Mouse (Mus musculus) midbrain, embryonic 13.5 days (tissue): Measurements from ENCODE around the gene Slc39a13. TPM values are rescaled to one million over a fixed set of nuclear protein-coding genes. Genes with fewer than 3 reads are reported as not detected.

Experiments used
- ATAC-seq: fragments of 200-750 bp; cut with Nextera tagmentation; 2 replicates; pipeline ENCODE4 v1.8.0; 2017; ENCODE audit warnings: mild to moderate bottlenecking, moderate TSS enrichment, moderate library complexity
- H3K27ac ChIP-seq: fragments of 300-500 bp; sonication (generic); 2 replicates; pipeline ENCODE4 v1.5.1; 2015; ENCODE audit warnings: inconsistent platforms, mild to moderate bottlenecking, moderate library complexity
- H3K27me3 ChIP-seq: fragments of 300-500 bp; sonication (generic); 2 replicates; pipeline ENCODE4 v1.6.1; 2015; ENCODE audit warnings: mild to moderate bottlenecking, inconsistent platforms
- H3K36me3 ChIP-seq: fragments of 300-500 bp; sonication (generic); 2 replicates; pipeline ENCODE4 v1.6.1; 2015; ENCODE audit warnings: mild to moderate bottlenecking, inconsistent platforms
- H3K4me1 ChIP-seq: fragments of 300-500 bp; sonication (generic); replicated peaks from 2 replicates; pipeline ENCODE4 v1.6.1; 2015; ENCODE audit warnings: inconsistent platforms
- H3K4me2 ChIP-seq: fragments of 300-500 bp; sonication (generic); replicated peaks from 2 replicates; pipeline ENCODE4 v1.6.1; 2015; ENCODE audit warnings: moderate library complexity, mild to moderate bottlenecking, inconsistent platforms
- H3K4me3 ChIP-seq: fragments of 300-500 bp; sonication (generic); replicated peaks from 2 replicates; pipeline ENCODE4 v1.5.1; 2015; ENCODE audit warnings: mild to moderate bottlenecking, inconsistent platforms
- H3K9ac ChIP-seq: fragments of 300-500 bp; sonication (generic); replicated peaks from 2 replicates; pipeline ENCODE4 v1.6.1; 2015; ENCODE audit warnings: mild to moderate bottlenecking, inconsistent platforms
- H3K9me3 ChIP-seq: fragments of 300-500 bp; sonication (generic); 2 replicates; pipeline ENCODE4 v1.6.1; 2016; ENCODE audit warnings: mild to moderate bottlenecking, inconsistent platforms
- WGBS: fragments of 180-500 bp; shearing (Covaris S2); methylation state at CpG from one replicate; pipeline ENCODE4 v1.1.7; 2015; 5-methylcytosine and 5-hydroxymethylcytosine counted together
- polyA plus RNA-seq: library from polyadenylated mRNA; unstranded; fragments of >200 nt; fragmentation: Nextera tagmentation; extraction: Ambion mirVana; gene quantifications from 2 replicates; pipeline ENCODE4 v1.2.1, GENCODE M21; 2015

Gene Slc39a13
- polyA plus RNA-seq: 25.0 and 29.4 TPM in 2 replicates

DNA sequence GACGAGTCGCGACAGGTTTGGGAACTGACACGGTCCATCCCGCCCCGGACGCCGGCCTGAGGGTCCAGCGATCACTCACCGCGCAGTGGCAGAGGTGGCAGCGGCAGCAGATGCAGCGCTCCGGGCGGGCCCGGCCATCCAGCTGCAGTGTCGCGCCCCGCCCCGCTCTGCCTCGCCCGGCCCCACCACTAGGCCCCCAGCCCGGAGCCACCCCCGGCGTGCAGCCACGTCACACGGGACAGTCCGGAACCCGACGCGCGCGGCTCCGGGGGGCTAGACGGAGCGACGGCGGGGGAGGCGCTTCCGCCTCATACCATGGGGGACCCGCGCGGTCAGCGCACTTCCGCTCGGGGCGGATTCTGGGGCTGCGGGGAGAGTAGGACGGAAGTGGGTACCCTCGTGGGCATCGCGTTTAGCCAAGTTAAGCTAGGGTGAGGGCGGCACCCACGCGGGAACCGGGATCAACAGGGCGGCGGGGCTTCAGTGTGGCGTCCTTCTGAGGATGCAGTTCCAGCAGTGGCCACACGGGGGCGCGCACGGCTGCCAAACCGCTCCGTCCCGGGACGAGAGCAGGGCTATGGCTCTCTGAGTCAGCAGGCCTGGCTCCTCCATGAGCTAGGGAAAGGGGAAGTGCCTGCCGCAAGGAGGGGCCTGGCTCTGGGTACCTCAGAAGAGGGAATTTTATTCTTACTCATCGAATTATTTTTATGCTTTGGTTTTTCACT, at the start of gene Slc39a13:
Gene Slc39a13, minus strand, starts transcription at position 342 of the 725 bp plus-strand sequence.
- H3K4me2 ChIP-seq: peak within 1 kb of the TSS; percentile 76
- peak within 1 kb of the TSS; percentile 81 for H3K27ac ChIP-seq
- H3K9ac ChIP-seq: peak within 1 kb of the TSS; percentile 84
- under 1% methylated on average over 69 of the region's 69 CpGs for WGBS
- peak within 1 kb of the TSS; percentile 71 for H3K4me3 ChIP-seq
- H3K9me3 ChIP-seq: no peaks in the 10 kb centered on the region
- peaks cover 27% of the 10 kb centered on the region for H3K36me3 ChIP-seq
- no peaks in the 10 kb centered on the region for H3K27me3 ChIP-seq
- peak; percentile 97 for ATAC-seq
- peaks cover 28% of the 10 kb centered on the region for H3K4me1 ChIP-seq

DNA sequence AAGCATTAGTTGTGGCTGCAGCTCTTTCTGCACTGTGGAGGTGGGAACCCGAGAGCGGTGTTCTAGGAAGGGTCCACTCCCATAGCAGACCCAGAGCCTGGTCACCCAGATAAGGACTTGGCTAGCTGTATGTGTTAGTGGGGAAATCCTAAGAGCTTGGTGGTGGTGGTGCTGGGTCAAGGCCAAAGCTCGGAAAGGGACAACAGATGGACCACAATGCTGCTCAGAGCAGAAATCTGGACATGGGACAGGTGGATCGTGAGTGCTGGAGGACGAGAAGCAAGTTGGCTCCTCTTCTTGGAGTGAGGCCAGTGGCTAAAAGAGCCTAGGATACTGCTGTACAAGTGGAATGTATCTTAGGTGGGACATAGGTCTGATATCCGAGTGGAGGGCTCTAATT, 49.3 kb upstream of the Slc39a13 start:
- WGBS: 90% methylated on average over 6 of the region's 6 CpGs
- Histone ChIP-seq H3K4me2 (no peak overlapping the region), H3K36me3 (no peaks in the 10 kb centered on the region), H3K9me3 (no peaks in the 10 kb centered on the region), H3K27ac (no peak overlapping the region), H3K27me3 (peaks cover 5% of the 10 kb centered on the region; the same call in 1 of the 2 replicates), H3K4me1 (peaks cover 10% of the 10 kb centered on the region), H3K9ac (no peak overlapping the region), H3K4me3 (no peak overlapping the region)
- no peak for ATAC-seq

DNA sequence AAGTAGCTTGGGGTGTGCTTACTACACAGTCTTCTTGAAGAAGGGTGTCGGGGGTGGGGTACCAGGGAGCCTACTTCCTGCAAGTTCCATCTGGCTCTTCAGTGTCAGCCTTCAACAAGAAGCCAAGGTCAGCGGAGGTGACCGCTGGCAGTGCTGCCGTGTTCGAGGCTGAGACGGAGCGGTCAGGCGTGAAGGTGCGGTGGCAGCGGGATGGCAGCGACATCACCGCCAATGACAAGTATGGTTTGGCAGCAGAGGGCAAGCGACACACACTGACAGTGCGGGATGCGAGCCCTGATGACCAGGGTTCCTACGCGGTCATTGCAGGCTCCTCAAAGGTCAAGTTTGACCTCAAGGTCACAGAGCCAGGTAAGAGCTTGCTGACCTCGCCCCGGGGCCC, 48.8 kb upstream of the Slc39a13 start:
- Histone ChIP-seq H3K27me3 (peaks cover 5% of the 10 kb centered on the region; the same call in 1 of the 2 replicates), H3K4me3 (no peak overlapping the region), H3K4me2 (no peak overlapping the region), H3K9ac (no peak overlapping the region), H3K27ac (no peak overlapping the region), H3K36me3 (no peaks in the 10 kb centered on the region), H3K4me1 (peaks cover 10% of the 10 kb centered on the region), H3K9me3 (no peaks in the 10 kb centered on the region)
- WGBS: 91% methylated on average over 19 of the region's 19 CpGs
- ATAC-seq: no peak

DNA sequence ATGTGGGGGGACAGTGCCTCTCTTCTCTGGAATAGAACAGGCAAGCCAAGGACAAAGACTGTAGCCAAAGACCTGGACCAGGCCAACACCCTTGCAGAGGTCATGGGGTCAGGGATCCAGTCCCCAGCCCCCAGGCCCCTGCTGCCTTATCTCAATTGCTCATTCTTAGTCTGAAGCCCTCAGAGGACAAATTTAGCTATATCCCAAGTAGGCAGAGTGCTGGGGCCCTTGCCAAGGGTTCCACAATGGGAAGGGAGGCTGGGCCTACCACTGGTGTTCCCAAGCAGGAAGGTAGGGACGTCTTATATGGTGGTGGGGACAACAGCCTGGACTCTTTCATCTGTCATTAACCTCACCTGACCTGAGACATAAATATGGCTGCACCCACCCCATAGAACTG, 48.4 kb upstream of the Slc39a13 start:
- H3K9me3 ChIP-seq: no peaks in the 10 kb centered on the region
- H3K27me3 ChIP-seq: peaks cover 5% of the 10 kb centered on the region; the same call in 1 of the 2 replicates
- ATAC-seq: no peak
- H3K4me3 ChIP-seq: no peak overlapping the region
- WGBS: 77% methylated on average over 1 of the region's 1 CpGs
- H3K4me2 ChIP-seq: no peak overlapping the region
- no peaks in the 10 kb centered on the region for H3K36me3 ChIP-seq
- H3K9ac ChIP-seq: no peak overlapping the region
- no peak overlapping the region for H3K27ac ChIP-seq
- peaks cover 10% of the 10 kb centered on the region for H3K4me1 ChIP-seq

DNA sequence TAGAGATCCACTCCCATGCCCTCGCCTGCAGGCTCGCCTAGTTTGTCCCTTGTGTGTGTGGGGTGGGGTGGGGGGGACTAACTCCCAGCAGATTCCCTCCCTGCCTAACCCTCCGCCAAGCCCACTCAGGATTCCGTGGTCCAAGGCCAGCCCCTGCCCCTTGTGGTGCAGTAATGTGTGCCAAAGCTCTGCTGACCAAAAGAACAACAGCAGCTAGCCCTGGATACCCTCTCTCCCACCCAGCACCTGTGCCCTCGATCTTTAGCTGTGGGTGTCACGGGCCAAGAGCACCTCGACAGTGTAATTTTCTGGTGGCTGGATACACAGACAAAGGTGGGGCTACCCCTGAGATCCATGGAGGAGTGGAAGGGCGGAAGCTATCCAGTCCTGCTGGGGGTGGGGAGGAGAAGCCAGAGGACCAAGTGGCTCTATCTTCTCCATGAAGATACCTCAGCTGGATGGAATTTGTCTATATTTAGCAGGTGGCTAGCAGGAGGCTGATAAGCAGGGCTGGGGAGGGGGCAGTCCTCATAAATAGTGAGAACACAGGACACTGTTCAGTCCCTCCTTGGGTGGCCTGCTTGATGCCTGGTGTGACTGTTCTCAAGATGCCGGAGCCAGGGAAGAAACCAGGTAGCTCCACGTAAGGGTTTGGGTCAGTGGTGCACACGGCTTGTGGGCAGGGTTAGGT, 47.5 kb upstream of the Slc39a13 start, which contains the start of gene Mybpc3:
Gene Mybpc3, plus strand, starts transcription at position 560 of the 691 bp plus-strand sequence.
- H3K27ac ChIP-seq: no peak within 1 kb of the TSS
- H3K36me3 ChIP-seq: no peaks in the 10 kb centered on the region
- H3K4me2 ChIP-seq: no peak within 1 kb of the TSS
- H3K9me3 ChIP-seq: no peaks in the 10 kb centered on the region
- H3K9ac ChIP-seq: no peak within 1 kb of the TSS
- ATAC-seq: no peak
- WGBS: 76% methylated on average over 11 of the region's 11 CpGs
- peaks cover 5% of the 10 kb centered on the region; the same call in 1 of the 2 replicates for H3K27me3 ChIP-seq
- H3K4me1 ChIP-seq: peaks cover 10% of the 10 kb centered on the region
- H3K4me3 ChIP-seq: no peak within 1 kb of the TSS

DNA sequence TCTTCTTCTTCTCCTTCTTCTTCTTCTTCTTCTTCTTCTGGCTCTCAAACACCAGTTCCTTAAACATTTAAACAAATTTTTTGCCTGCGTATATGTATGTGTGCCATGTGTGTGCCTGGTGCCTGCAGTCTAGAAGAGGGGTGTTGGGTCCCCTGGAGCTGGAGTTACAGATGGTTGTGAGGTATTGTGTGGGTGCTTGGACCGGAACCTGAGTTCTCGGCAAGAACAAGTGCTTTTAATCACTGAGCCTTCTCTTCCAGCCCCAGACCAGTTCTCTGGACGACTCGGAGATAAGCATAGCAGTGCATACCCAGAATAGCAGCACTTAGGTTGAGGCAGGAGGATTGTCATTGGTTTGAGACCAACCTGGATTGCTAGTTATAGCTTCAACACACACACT, 46.6 kb upstream of the Slc39a13 start:
- no peaks in the 10 kb centered on the region for H3K36me3 ChIP-seq
- H3K4me2 ChIP-seq: no peak overlapping the region
- H3K27ac ChIP-seq: no peak overlapping the region
- H3K9ac ChIP-seq: no peak overlapping the region
- H3K4me1 ChIP-seq: peaks cover 10% of the 10 kb centered on the region
- H3K27me3 ChIP-seq: 0 out of 2 replicates have a peak, but pooled peaks cover 5% of the 10 kb centered on the region
- H3K4me3 ChIP-seq: no peak overlapping the region
- ATAC-seq: no peak
- H3K9me3 ChIP-seq: no peaks in the 10 kb centered on the region
- 85% methylated on average over 5 of the region's 5 CpGs for whole genome bisulfite sequencing

DNA sequence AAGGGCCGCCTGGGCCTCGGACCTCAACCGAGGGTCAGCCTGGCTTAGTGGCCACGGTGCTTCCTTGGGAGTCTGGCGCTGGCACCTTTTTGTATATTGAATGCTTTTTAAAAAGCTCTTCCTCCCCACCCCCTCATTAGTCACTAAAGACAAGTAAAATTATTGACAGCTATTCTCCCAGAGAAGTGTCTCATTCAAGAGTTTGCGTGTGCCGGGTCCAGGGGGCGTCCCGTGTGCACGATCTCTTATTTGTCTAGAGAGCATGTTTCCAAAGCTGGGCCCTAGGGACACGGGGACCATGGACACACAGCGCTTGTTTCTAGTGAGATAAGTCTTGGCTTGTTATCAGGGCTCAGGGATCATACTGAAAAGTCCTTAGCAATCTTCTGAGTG, 45.4 kb upstream of the Slc39a13 start:
- Histone ChIP-seq H3K9me3 (no peaks in the 10 kb centered on the region), H3K4me2 (peak overlapping the region; percentile 67), H3K27ac (no peak overlapping the region), H3K27me3 (0 out of 2 replicates have a peak, but pooled peaks cover 5% of the 10 kb centered on the region), H3K4me3 (peak overlapping the region; percentile 37), H3K36me3 (no peaks in the 10 kb centered on the region), H3K4me1 (peaks cover 10% of the 10 kb centered on the region), H3K9ac (peak overlapping the region; percentile 61)
- no peak for ATAC-seq
- WGBS: 40% methylated on average over 12 of the region's 12 CpGs

DNA sequence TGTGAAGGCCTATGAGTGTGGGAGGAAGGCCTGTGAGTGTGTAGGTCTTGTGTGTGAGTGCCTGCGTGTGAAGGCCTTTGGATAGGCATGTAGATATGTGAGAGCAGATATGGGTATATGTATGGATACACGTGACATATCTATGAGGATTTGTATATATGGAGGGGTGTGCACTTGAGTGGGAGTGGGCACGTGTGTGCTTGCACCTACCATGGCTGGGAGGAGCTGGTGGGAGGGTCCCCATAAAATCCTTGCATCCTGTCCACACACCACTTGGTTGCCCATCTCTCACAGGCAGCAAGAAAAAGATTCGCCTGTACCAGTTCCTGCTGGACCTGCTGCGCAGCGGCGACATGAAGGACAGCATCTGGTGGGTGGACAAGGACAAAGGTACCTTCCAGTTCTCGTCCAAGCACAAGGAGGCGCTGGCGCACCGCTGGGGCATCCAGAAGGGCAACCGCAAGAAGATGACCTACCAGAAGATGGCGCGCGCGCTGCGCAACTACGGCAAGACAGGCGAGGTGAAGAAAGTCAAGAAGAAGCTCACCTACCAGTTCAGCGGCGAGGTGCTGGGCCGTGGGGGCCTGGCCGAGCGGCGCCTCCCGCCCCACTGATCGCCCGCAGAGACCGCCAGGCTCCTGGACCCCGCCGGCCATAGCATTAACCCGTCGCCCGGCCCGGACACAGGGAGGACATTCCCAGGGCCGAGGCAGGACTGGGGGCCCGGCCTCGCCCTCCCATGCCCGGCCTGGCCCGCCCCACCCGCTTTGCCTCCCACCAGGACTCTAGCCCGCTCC, 44.8 kb upstream of the Slc39a13 start:
- peak overlapping the region; percentile 37 for H3K4me3 ChIP-seq
- peak overlapping the region; percentile 61 for H3K9ac ChIP-seq
- H3K36me3 ChIP-seq: no peaks in the 10 kb centered on the region
- WGBS: 7% methylated on average over 42 of the region's 42 CpGs
- H3K4me2 ChIP-seq: peak overlapping the region; percentile 67
- H3K4me1 ChIP-seq: peaks cover 10% of the 10 kb centered on the region
- peak; percentile 75 for ATAC-seq
- H3K27ac ChIP-seq: no peak overlapping the region
- H3K9me3 ChIP-seq: no peaks in the 10 kb centered on the region
- H3K27me3 ChIP-seq: 0 out of 2 replicates have a peak, but pooled peaks cover 5% of the 10 kb centered on the region

DNA sequence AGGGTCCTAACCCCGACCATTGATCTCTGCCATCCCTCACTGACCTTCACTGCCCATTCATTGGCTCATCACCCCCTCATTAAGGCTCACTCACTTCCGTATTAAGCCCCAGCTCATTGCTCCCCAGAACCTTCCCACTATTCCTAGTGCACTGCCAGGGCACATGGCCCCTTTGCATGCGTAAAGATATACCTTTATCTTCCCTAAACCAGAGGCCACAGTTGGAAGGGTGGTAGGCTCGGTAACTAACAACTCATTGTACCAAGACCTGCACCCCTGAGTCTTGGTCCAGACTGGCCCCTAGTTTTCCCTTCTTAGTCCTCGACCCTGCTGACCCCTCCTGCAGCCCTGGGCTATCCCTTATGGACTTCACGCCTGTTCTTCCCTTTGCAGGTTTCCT, 43.6 kb upstream of the Slc39a13 start:
- 78% methylated on average over 6 of the region's 6 CpGs for WGBS
- H3K4me2 ChIP-seq: no peak overlapping the region
- no peaks in the 10 kb centered on the region for H3K9me3 ChIP-seq
- no peak overlapping the region for H3K9ac ChIP-seq
- no peak for ATAC-seq
- 0 out of 2 replicates have a peak, but pooled peaks cover 5% of the 10 kb centered on the region for H3K27me3 ChIP-seq
- H3K4me3 ChIP-seq: no peak overlapping the region
- H3K27ac ChIP-seq: no peak overlapping the region
- H3K4me1 ChIP-seq: peaks cover 10% of the 10 kb centered on the region
- no peaks in the 10 kb centered on the region for H3K36me3 ChIP-seq

DNA sequence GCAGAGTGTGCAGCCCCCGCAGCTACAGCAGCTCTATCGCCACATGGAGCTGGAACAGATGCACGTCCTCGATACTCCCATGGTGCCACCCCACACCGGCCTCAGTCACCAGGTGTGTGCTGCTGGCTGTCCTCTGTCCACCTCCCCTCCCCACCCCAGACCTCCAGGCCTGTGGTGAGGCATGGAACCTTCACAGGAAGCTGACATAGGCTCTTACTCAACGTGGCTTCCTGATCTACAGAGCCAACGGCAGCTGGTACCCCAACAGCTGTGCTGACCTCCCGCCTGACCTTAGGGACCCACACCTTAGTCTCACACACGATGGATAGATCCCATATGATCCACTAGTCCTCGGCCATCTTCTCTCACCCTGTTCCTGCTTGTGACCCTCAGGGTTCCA, 43.1 kb upstream of the Slc39a13 start:
- WGBS: 84% methylated on average over 10 of the region's 10 CpGs
- H3K27me3 ChIP-seq: 0 out of 2 replicates have a peak, but pooled peaks cover 5% of the 10 kb centered on the region
- ATAC-seq: no peak

DNA sequence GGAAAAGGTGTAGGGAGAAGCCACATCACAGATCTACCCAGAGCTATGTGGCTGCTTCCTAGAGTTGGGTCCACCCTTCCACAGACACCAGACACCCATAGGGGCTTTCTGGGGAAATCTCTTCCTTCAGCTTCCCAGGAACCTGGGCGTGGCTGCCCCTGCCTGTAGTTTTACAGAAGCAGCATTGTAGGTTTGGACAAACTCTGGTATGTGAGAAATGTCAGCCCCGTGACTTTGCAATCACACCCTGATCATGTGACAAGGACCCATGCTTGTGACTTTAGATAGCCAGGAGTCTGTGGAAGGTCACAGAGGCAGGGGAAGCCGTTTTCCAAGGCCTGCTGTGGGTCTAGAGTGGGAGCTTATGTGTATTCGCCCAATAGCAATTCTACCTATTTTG, 42.3 kb upstream of the Slc39a13 start:
- 0 out of 2 replicates have a peak, but pooled peaks cover 5% of the 10 kb centered on the region for H3K27me3 ChIP-seq
- H3K4me2 ChIP-seq: no peak overlapping the region
- H3K4me3 ChIP-seq: no peak overlapping the region
- no peak for ATAC-seq
- H3K4me1 ChIP-seq: peaks cover 10% of the 10 kb centered on the region
- no peaks in the 10 kb centered on the region for H3K36me3 ChIP-seq
- H3K9me3 ChIP-seq: no peaks in the 10 kb centered on the region
- no peak overlapping the region for H3K9ac ChIP-seq
- 67% methylated on average over 4 of the region's 4 CpGs for WGBS
- H3K27ac ChIP-seq: no peak overlapping the region

More for the DNA sequence above, 43.1 kb upstream of the Slc39a13 start:
- Histone ChIP-seq H3K4me1 (peaks cover 10% of the 10 kb centered on the region), H3K36me3 (no peaks in the 10 kb centered on the region), H3K9me3 (no peaks in the 10 kb centered on the region), H3K9ac (no peak overlapping the region; the same call in 1 of the 2 replicates), H3K4me3 (no peak overlapping the region), H3K4me2 (no peak overlapping the region), H3K27ac (no peak overlapping the region)
